Mouse (Mus musculus) kidney, embryonic 16.5 days (tissue): ENCODE measurements at regions not wholly inside any gene's neighbourhood (a gene's known extent, or its start where the extent isn't known, plus 50 kb on each side); places are given as distances from the start of the nearest gene placed in this dataset.

Source experiments
- ATAC-seq: fragments of 200-750 bp; cut with Nextera tagmentation; 2 replicates; pipeline ENCODE4 v1.8.0; 2017; ENCODE audit warnings: moderate TSS enrichment; ENCODE audit not compliant: low FRiP score, low TSS enrichment
- H3K27ac ChIP-seq: fragments of 300-500 bp; sonication (generic); 2 replicates; pipeline ENCODE4 v1.5.1; 2014; ENCODE audit warnings: low read length
- H3K27me3 ChIP-seq: fragments of 300-500 bp; sonication (generic); 2 replicates; pipeline ENCODE4 v1.6.1; 2014; ENCODE audit warnings: low read length, control low read depth, mixed read lengths; ENCODE audit not compliant: insufficient read depth
- H3K36me3 ChIP-seq: fragments of 300-500 bp; sonication (generic); 2 replicates; pipeline ENCODE4 v1.6.1; 2014; ENCODE audit warnings: low read length, control low read depth, mixed read lengths; ENCODE audit not compliant: insufficient read depth
- H3K4me1 ChIP-seq: fragments of 300-500 bp; sonication (generic); 2 replicates; pipeline ENCODE4 v1.6.1; 2014; ENCODE audit warnings: low read length, control low read depth, mixed read lengths; ENCODE audit not compliant: insufficient read depth
- H3K4me2 ChIP-seq: fragments of 300-500 bp; sonication (generic); replicated peaks from 2 replicates; pipeline ENCODE4 v1.6.1; 2014; ENCODE audit warnings: low read depth, low read length
- H3K4me3 ChIP-seq: fragments of 300-500 bp; sonication (generic); 2 replicates; pipeline ENCODE4 v1.5.1; 2014; ENCODE audit warnings: mild to moderate bottlenecking, low read length
- H3K9ac ChIP-seq: fragments of 300-500 bp; sonication (generic); replicated peaks from 2 replicates; pipeline ENCODE4 v1.6.1; 2014; ENCODE audit warnings: low read length
- H3K9me3 ChIP-seq: fragments of 300-500 bp; sonication (generic); 2 replicates; pipeline ENCODE4 v1.6.1; 2016; ENCODE audit warnings: low read length, control low read depth
- WGBS: fragments of 180-500 bp; shearing (Covaris S2); extraction: QIAGEN DNeasy Blood & Tissue Kit; methylation state at CpG from one replicate; pipeline ENCODE4 v1.1.7; 2014; 5-methylcytosine and 5-hydroxymethylcytosine counted together

- H3K4me3 ChIP-seq: no peak overlapping the region
- H3K27ac ChIP-seq: no peak overlapping the region
- 69% methylated on average over 3 of the region's 3 CpGs for WGBS
- H3K27me3 ChIP-seq: no peaks in the 10 kb centered on the region
- no peaks in the 10 kb centered on the region for H3K36me3 ChIP-seq
- no peak for ATAC-seq
- H3K4me2 ChIP-seq: no peak overlapping the region
- no peak overlapping the region for H3K9ac ChIP-seq
- H3K4me1 ChIP-seq: no peaks in the 10 kb centered on the region
- no peaks in the 10 kb centered on the region for H3K9me3 ChIP-seq
These were observed 223.8 kb downstream of the Kdm4c start for GRCm38 (mm10) chr4:74466081-74466480.

- H3K36me3 ChIP-seq: no peaks in the 10 kb centered on the region
- WGBS: 66% methylated on average over 5 of the region's 5 CpGs
- ATAC-seq: no peak; the same call in 1 of the 2 replicates
- no peaks in the 10 kb centered on the region for H3K4me1 ChIP-seq
- no peak overlapping the region for H3K27ac ChIP-seq
- no peak overlapping the region for H3K9ac ChIP-seq
- no peak overlapping the region for H3K4me2 ChIP-seq
- H3K4me3 ChIP-seq: no peak overlapping the region
- H3K27me3 ChIP-seq: no peaks in the 10 kb centered on the region
- H3K9me3 ChIP-seq: no peaks in the 10 kb centered on the region
These were observed 270.2 kb downstream of the Kdm4c start for GRCm38 (mm10) chr4:74512489-74512888.

DNA sequence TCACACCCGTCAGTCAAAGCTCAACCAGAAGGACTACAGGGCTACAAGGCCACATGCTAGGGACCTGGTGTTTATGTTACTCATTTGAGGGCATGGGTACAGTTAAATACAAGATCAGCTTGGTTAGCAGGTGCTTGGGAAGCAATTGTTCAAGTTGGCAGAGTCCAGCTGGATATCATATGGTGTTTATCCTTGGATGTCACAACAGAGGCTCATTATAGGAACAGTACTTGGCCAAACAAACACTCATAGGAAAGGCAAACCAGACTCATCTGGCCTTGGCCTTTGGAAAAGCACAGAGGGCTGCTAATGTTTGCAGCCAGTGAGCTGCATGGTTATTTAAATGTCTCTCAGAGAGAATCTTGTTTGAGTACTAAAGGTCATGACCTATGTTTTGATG is 311.6 kb downstream of the Kdm4c start:
- Histone ChIP-seq H3K9ac (no peak overlapping the region), H3K4me3 (no peak overlapping the region), H3K4me1 (no peaks in the 10 kb centered on the region), H3K4me2 (no peak overlapping the region), H3K9me3 (no peaks in the 10 kb centered on the region), H3K27ac (no peak overlapping the region), H3K27me3 (no peaks in the 10 kb centered on the region), H3K36me3 (no peaks in the 10 kb centered on the region)
- 88% methylated on average over 1 of the region's 1 CpGs for WGBS
- no peak for ATAC-seq

DNA sequence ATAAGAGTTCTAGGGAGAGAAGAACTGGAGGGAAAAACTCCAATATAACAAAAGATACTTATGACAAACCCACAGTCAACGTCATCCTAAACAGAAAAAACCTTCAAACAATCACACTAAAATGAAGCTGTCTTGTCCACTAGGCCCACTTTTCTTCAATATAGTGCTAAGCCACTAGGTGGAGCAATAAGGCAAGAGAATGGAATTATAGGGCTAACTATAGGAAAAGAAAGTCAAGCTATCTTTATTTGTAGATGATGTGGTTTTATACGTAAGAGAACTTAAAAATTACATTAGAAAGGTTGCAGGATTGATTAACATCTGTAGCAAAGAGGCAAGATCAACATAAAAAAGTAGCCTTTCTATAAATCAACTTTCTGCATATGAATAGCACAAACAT is 321.3 kb downstream of the Kdm4c start:
- WGBS: 29% methylated on average over 2 of the region's 2 CpGs
- H3K27me3 ChIP-seq: no peaks in the 10 kb centered on the region
- H3K4me2 ChIP-seq: no peak overlapping the region
- no peak overlapping the region for H3K9ac ChIP-seq
- H3K9me3 ChIP-seq: no peaks in the 10 kb centered on the region
- no peak for ATAC-seq
- H3K4me3 ChIP-seq: no peak overlapping the region
- H3K36me3 ChIP-seq: no peaks in the 10 kb centered on the region
- no peak overlapping the region for H3K27ac ChIP-seq
- no peaks in the 10 kb centered on the region for H3K4me1 ChIP-seq

DNA sequence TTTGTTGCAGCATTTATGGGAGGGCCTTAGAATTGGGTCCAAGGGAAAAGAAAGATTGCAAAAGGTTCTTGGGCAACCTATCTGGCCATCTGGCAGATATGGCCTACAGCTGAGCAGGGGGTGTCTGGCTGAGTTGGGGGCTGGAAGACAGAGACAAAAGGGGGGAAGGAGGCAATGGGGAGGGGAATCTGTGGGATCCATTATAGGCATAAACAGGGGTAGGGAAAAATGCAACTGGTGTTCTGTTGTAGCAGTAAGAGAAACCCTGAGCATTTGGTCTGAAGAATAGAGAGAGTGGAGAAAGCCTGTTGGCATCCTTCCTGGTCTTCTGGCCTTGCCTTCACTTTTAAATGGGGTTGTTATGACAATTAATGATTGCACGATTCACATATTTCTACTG is 344.1 kb downstream of the Kdm4c start:
- Histone ChIP-seq H3K4me2 (no peak overlapping the region), H3K36me3 (no peaks in the 10 kb centered on the region), H3K4me3 (no peak overlapping the region), H3K9me3 (no peaks in the 10 kb centered on the region), H3K27ac (no peak overlapping the region), H3K27me3 (no peaks in the 10 kb centered on the region), H3K9ac (no peak overlapping the region), H3K4me1 (no peaks in the 10 kb centered on the region)
- WGBS: 94% methylated on average over 1 of the region's 1 CpGs
- no peak for ATAC-seq

GRCm38 (mm10) chr4:74587125-74587524 is 344.8 kb downstream of the Kdm4c start:
- no peaks in the 10 kb centered on the region for H3K9me3 ChIP-seq
- H3K9ac ChIP-seq: no peak overlapping the region
- H3K27ac ChIP-seq: no peak overlapping the region
- H3K4me2 ChIP-seq: no peak overlapping the region
- no peaks in the 10 kb centered on the region for H3K4me1 ChIP-seq
- H3K4me3 ChIP-seq: no peak overlapping the region
- no peaks in the 10 kb centered on the region for H3K36me3 ChIP-seq
- no peak for ATAC-seq
- H3K27me3 ChIP-seq: no peaks in the 10 kb centered on the region

- ATAC-seq: no peak
- no peaks in the 10 kb centered on the region for H3K9me3 ChIP-seq
- H3K27ac ChIP-seq: no peak overlapping the region
- H3K9ac ChIP-seq: no peak overlapping the region
- no peaks in the 10 kb centered on the region for H3K4me1 ChIP-seq
- no peaks in the 10 kb centered on the region for H3K27me3 ChIP-seq
- H3K4me3 ChIP-seq: no peak overlapping the region
- H3K4me2 ChIP-seq: no peak overlapping the region
- H3K36me3 ChIP-seq: no peaks in the 10 kb centered on the region
These were observed 346.5 kb downstream of the Kdm4c start for GRCm38 (mm10) chr4:74588761-74589160.

GRCm38 (mm10) chr4:74613032-74613431 is 370.7 kb downstream of the Kdm4c start:
- H3K9me3 ChIP-seq: no peaks in the 10 kb centered on the region
- WGBS: 11% methylated on average over 3 of the region's 3 CpGs
- no peak overlapping the region for H3K27ac ChIP-seq
- no peaks in the 10 kb centered on the region for H3K4me1 ChIP-seq
- H3K4me2 ChIP-seq: no peak overlapping the region
- ATAC-seq: peak; percentile 99
- H3K4me3 ChIP-seq: no peak overlapping the region
- no peak overlapping the region for H3K9ac ChIP-seq
- H3K27me3 ChIP-seq: no peaks in the 10 kb centered on the region
- no peaks in the 10 kb centered on the region for H3K36me3 ChIP-seq
